Mouse (Mus musculus) lung, adult 2 months (tissue): Measurements from ENCODE around the gene Mmrn2.

Source experiments
- CTCF ChIP-seq: fragments of 200-500 bp; IDR thresholded peaks from 2 replicates; pipeline ENCODE4 v1.5.1; 2011; ENCODE audit warnings: mild to moderate bottlenecking, low read length, control low read depth; ENCODE audit not compliant: insufficient read depth
- POLR2A ChIP-seq: fragments of 200-500 bp; IDR thresholded peaks from 2 replicates; pipeline ENCODE4 v1.6.1; 2011; ENCODE audit warnings: low read depth, mild to moderate bottlenecking, control low read depth, low read length, borderline replicate concordance; ENCODE audit errors: extremely low read depth

GRCm38 (mm10) chr14:34401135-34401534, 25.9 kb downstream of the Mmrn2 start:
- no peak for TF ChIP-seq POLR2A
- peak; percentile 100 for TF ChIP-seq CTCF
